Mouse (Mus musculus): Measurements from ENCODE around the gene Brat1.
A peak's percentile ranks its signal among the peaks of the same experiment; 100 is the strongest.

The Brat1 gene

GRCm38 (mm10) chr5:140749062-140749875, 44.5 kb downstream of the Brat1 start:
- peak; percentile 68 for DNase-seq

- no peak for DNase-seq
Observed at GRCm38 (mm10) chr5:140750925-140751324, 46.1 kb downstream of the Brat1 start.

GRCm38 (mm10) chr5:140752041-140752440, 47.2 kb downstream of the Brat1 start:
- no peak for DNase-seq

GRCm38 (mm10) chr5:140752639-140753038, 47.8 kb downstream of the Brat1 start:
- no peak for DNase-seq

GRCm38 (mm10) chr5:140753223-140753622, 48.4 kb downstream of the Brat1 start:
- no peak for DNase-seq

- DNase-seq, result no peak
Observed at GRCm38 (mm10) chr5:140758864-140759263, 54.1 kb downstream of the Brat1 start.

GRCm38 (mm10) chr5:140762540-140762939, 57.7 kb downstream of the Brat1 start:
- no peak for DNase-seq

- DNase-seq, result no peak
Observed at GRCm38 (mm10) chr5:140764921-140765613, 60.3 kb downstream of the Brat1 start.

GRCm38 (mm10) chr5:140766566-140766965, 61.8 kb downstream of the Brat1 start:
- no peak for DNase-seq

GRCm38 (mm10) chr5:140767704-140768141, 62.9 kb downstream of the Brat1 start:
- DNase-seq, result peak; percentile 62

GRCm38 (mm10) chr5:140768333-140768732, 63.5 kb downstream of the Brat1 start:
- peak; percentile 77 for DNase-seq

Data from cerebellum, adult 11-12 months (tissue).